Mouse (Mus musculus) embryonic facial prominence, embryonic 12.5 days (tissue): ENCODE measurements around the gene Kctd6. TPM values are rescaled to one million over a fixed set of nuclear protein-coding genes. Genes with fewer than 3 reads are reported as not detected.

Experiments
- ATAC-seq: fragments of 200-750 bp; cut with Nextera tagmentation; 2 replicates; pipeline ENCODE4 v1.8.0; 2017; ENCODE audit not compliant: insufficient number of reproducible peaks, insufficient read depth, low FRiP score, low TSS enrichment
- H3K27ac ChIP-seq: fragments of 300-500 bp; sonication (generic); 2 replicates; pipeline ENCODE4 v1.5.1; 2016; ENCODE audit warnings: mild to moderate bottlenecking
- H3K27me3 ChIP-seq: fragments of 300-500 bp; sonication (generic); 2 replicates; pipeline ENCODE4 v1.6.1; 2016; ENCODE audit warnings: mild to moderate bottlenecking, moderate library complexity
- H3K36me3 ChIP-seq: fragments of 300-500 bp; sonication (generic); 2 replicates; pipeline ENCODE4 v1.6.1; 2016; ENCODE audit warnings: mild to moderate bottlenecking
- H3K4me1 ChIP-seq: fragments of 300-500 bp; sonication (generic); 2 replicates; pipeline ENCODE4 v1.6.1; 2016
- H3K4me2 ChIP-seq: fragments of 300-500 bp; sonication (generic); replicated peaks from 2 replicates; pipeline ENCODE4 v1.6.1; 2016; ENCODE audit warnings: mild to moderate bottlenecking, moderate library complexity
- H3K4me3 ChIP-seq: fragments of 300-500 bp; sonication (generic); 2 replicates; pipeline ENCODE4 v1.5.1; 2016; ENCODE audit warnings: mild to moderate bottlenecking
- H3K9ac ChIP-seq: fragments of 300-500 bp; sonication (generic); 2 replicates; pipeline ENCODE4 v1.6.1; 2016; ENCODE audit warnings: mild to moderate bottlenecking, moderate library complexity
- H3K9me3 ChIP-seq: fragments of 300-500 bp; sonication (generic); 2 replicates; pipeline ENCODE4 v1.6.1; 2016; ENCODE audit warnings: mild to moderate bottlenecking, moderate library complexity
- WGBS: fragments of 180-500 bp; shearing (Covaris S2); methylation state at CpG from one replicate; pipeline ENCODE4 v1.1.7; 2016; 5-methylcytosine and 5-hydroxymethylcytosine counted together
- polyA plus RNA-seq: library from polyadenylated mRNA; unstranded; fragments of >200 nt; fragmentation: Nextera tagmentation; extraction: Ambion mirVana; gene quantifications from 2 replicates; pipeline ENCODE4 v1.2.1, GENCODE M21; 2016

The Kctd6 gene
- polyA plus RNA-seq, 1 experiment from 2014 or later: 14.0 TPM

DNA sequence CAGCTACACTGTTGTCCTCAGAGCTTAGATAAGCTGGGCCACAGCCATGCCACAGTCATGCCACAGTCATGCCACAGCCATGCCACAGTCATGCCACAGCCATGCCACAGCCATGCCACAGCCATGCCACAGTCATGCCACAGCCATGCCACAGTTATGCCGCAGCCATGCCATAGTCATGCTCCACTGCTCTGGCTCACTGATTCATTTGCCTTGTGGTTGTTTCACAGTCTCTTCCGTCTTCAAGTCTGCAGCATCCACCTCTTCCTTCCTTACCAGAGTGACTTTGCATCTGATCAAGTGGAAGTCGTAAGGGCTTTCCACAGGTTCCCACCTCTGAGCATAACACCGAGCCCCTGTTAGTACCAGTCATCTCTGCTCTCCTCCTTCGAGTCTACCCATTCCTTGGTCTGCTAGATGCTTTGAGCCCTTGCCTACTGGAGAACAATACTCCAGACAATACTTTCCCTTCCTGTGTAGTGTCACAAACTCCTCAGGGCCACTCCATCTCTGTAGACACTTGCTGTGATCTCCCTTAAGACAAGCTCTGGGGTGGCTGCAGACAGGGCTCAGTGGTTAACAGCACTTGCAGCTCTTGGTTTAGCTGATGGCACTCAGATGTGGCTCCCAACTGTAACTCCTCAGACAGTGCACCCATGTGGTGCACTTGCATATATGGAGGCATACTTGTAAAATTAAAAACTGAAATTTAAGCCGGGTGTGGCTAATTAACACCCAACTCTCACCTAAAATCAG, 18.4 kb downstream of the Kctd6 start:
- WGBS: 84% methylated on average over 6 of the region's 6 CpGs

DNA sequence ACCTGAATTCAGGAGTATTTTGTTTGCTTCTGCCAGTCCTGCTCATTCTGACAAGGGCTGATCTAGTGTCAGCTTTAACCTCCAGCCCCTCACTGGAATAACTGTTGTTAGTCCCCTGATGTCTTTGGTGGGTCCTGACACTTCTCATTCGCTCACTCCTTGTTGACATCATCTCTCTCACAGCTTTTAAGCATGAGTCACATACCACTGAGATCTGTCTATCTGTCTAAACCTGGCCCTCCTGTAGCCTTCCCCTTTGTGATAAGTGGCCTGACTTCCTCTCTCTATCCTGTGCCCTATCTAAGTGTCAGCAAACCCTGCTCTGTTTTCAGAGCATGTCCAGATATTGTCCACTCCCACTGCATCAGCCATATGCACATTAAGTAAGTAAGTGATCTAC, 19.3 kb downstream of the Kctd6 start:
- H3K27me3 ChIP-seq: no peaks in the 10 kb centered on the region
- H3K9me3 ChIP-seq: no peaks in the 10 kb centered on the region
- H3K9ac ChIP-seq: no peak overlapping the region
- WGBS: 67% methylated on average over 1 of the region's 1 CpGs
- H3K4me3 ChIP-seq: no peak overlapping the region
- no peaks in the 10 kb centered on the region for H3K36me3 ChIP-seq
- H3K27ac ChIP-seq: no peak overlapping the region
- H3K4me2 ChIP-seq: no peak overlapping the region
- ATAC-seq: no peak
- H3K4me1 ChIP-seq: no peaks in the 10 kb centered on the region

More for the DNA sequence above, 18.4 kb downstream of the Kctd6 start:
- H3K9me3 ChIP-seq: no peaks in the 10 kb centered on the region
- no peaks in the 10 kb centered on the region for H3K36me3 ChIP-seq
- no peak overlapping the region for H3K9ac ChIP-seq
- H3K27ac ChIP-seq: no peak overlapping the region
- H3K27me3 ChIP-seq: no peaks in the 10 kb centered on the region
- H3K4me3 ChIP-seq: no peak overlapping the region
- ATAC-seq: no peak
- no peaks in the 10 kb centered on the region for H3K4me1 ChIP-seq
- H3K4me2 ChIP-seq: no peak overlapping the region

- no peak overlapping the region for H3K4me2 ChIP-seq
- no peaks in the 10 kb centered on the region for H3K27me3 ChIP-seq
- no peaks in the 10 kb centered on the region for H3K36me3 ChIP-seq
- no peak overlapping the region for H3K27ac ChIP-seq
- no peak for ATAC-seq
- no peak overlapping the region for H3K9ac ChIP-seq
- no peaks in the 10 kb centered on the region for H3K9me3 ChIP-seq
- no peak overlapping the region for H3K4me3 ChIP-seq
- no peaks in the 10 kb centered on the region for H3K4me1 ChIP-seq
Measured at GRCm38 (mm10) chr14:8241816-8242215, 27.9 kb downstream of the Kctd6 start.

DNA sequence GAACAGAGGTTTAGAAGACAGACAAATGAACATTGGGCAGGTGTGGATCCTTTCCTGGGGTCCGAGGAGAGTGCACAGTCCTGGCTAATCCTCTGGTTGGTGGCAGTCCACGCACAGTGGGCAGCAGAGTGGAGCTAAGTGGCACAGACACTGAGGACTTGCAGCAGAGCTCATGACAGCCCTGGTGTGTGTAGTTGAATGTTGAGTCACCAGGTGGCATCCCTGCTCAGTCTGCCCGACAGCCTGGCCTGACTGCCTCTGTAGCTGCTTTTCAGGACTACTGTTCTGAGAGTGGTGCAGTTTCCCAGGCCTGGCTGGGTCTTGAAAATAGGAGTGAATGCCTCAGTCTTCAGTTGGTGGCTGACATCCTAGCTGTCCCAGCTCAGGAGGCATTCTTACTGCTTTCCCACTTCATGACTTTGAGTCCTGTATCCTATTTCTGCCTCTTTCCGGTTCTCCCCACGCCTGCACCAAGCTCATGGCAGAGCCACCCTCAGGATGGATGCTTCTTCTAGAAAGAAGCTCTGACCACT, 28.5 kb downstream of the Kctd6 start:
- peak; percentile 41; the same call in 1 of the 2 replicates for ATAC-seq
- H3K36me3 ChIP-seq: no peaks in the 10 kb centered on the region
- no peaks in the 10 kb centered on the region for H3K9me3 ChIP-seq
- no peak overlapping the region for H3K27ac ChIP-seq
- H3K4me2 ChIP-seq: no peak overlapping the region
- no peaks in the 10 kb centered on the region for H3K4me1 ChIP-seq
- no peaks in the 10 kb centered on the region for H3K27me3 ChIP-seq
- 53% methylated on average over 5 of the region's 5 CpGs for WGBS
- H3K9ac ChIP-seq: no peak overlapping the region
- H3K4me3 ChIP-seq: no peak overlapping the region

DNA sequence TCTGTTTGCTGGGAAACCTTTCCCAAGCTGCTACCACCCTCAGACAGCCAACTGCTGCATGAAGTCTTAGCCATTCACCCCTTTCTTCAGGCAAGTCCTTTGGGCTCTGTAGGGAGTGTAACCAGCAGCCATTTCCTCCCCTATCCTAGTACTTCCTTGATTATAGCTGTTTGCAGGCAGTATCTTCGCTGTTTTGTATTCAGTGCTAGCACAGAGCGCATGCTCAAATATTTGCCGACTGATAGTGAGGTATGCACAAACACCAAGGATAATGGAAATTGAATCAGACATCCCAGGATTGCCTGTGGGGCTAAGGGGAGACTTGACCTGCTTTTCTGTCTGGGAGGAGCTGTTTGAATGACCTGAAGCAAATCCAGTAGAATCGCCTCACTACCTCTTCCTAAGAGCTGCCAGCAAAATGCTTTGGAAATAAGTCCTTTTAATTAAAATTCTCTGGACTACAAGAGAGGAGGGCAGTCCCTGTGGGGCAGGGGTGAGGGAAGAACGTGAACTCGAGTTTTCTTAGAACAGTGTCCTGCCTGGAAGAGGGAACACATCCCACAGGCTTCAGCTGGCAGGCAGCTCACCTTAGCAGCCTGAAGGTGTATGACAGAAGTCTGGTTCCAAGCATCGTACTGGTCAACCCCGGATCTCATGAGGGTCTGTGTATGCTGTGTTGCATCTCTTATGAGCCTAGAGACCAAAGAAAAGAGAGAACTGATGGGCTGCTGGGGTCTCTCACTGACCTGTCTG, 29.4 kb downstream of the Kctd6 start:
- H3K27ac ChIP-seq: no peak overlapping the region
- H3K9me3 ChIP-seq: no peaks in the 10 kb centered on the region
- no peaks in the 10 kb centered on the region for H3K4me1 ChIP-seq
- H3K36me3 ChIP-seq: no peaks in the 10 kb centered on the region
- no peak overlapping the region for H3K4me2 ChIP-seq
- ATAC-seq: no peak
- 65% methylated on average over 8 of the region's 8 CpGs for WGBS
- no peak overlapping the region for H3K4me3 ChIP-seq
- H3K9ac ChIP-seq: no peak overlapping the region
- H3K27me3 ChIP-seq: no peaks in the 10 kb centered on the region

GRCm38 (mm10) chr14:8244211-8244611, 30.3 kb downstream of the Kctd6 start:
- WGBS: 79% methylated on average over 5 of the region's 5 CpGs
- H3K4me2 ChIP-seq: no peak overlapping the region
- H3K9me3 ChIP-seq: no peaks in the 10 kb centered on the region
- H3K27ac ChIP-seq: no peak overlapping the region
- H3K4me3 ChIP-seq: no peak overlapping the region
- no peaks in the 10 kb centered on the region for H3K27me3 ChIP-seq
- H3K9ac ChIP-seq: no peak overlapping the region
- ATAC-seq: no peak
- no peaks in the 10 kb centered on the region for H3K4me1 ChIP-seq
- no peaks in the 10 kb centered on the region for H3K36me3 ChIP-seq

DNA sequence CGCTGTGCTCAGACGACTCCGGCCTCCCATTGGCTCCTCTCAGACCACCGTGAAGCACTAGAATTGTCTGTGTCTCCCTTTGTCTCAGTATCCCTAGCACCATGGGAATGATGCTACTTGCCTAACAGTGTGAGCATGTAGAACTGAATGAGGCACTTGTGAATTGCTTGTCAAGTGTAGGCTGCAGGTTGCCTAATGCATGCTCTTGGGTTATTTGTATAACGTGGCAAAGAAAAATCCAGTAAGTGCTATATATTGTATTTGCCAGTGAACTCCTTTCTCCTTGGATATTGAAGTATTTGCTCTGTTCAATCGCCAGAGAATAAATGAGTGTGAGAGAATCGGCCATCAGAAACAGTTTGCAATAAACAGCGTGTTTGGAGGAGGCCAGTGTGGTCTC, 32.9 kb downstream of the Kctd6 start:
- no peak for ATAC-seq
- no peaks in the 10 kb centered on the region for H3K36me3 ChIP-seq
- WGBS: 76% methylated on average over 8 of the region's 8 CpGs
- no peak overlapping the region for H3K9ac ChIP-seq
- no peaks in the 10 kb centered on the region for H3K4me1 ChIP-seq
- no peaks in the 10 kb centered on the region for H3K9me3 ChIP-seq
- no peaks in the 10 kb centered on the region for H3K27me3 ChIP-seq
- H3K4me3 ChIP-seq: no peak overlapping the region
- no peak overlapping the region for H3K4me2 ChIP-seq
- no peak overlapping the region for H3K27ac ChIP-seq

- no peak for ATAC-seq
- H3K27me3 ChIP-seq: no peaks in the 10 kb centered on the region
- H3K36me3 ChIP-seq: no peaks in the 10 kb centered on the region
- no peak overlapping the region for H3K4me2 ChIP-seq
- H3K9me3 ChIP-seq: no peaks in the 10 kb centered on the region
- no peaks in the 10 kb centered on the region for H3K4me1 ChIP-seq
- 87% methylated on average over 1 of the region's 1 CpGs for WGBS
- no peak overlapping the region for H3K4me3 ChIP-seq
- H3K27ac ChIP-seq: no peak overlapping the region
- H3K9ac ChIP-seq: no peak overlapping the region
Measured at GRCm38 (mm10) chr14:8249206-8249605, 35.3 kb downstream of the Kctd6 start.

GRCm38 (mm10) chr14:8250141-8250871, 36.4 kb downstream of the Kctd6 start:
- H3K9ac ChIP-seq: no peak overlapping the region
- ATAC-seq: no peak
- WGBS: 80% methylated on average over 9 of the region's 9 CpGs
- no peaks in the 10 kb centered on the region for H3K9me3 ChIP-seq
- no peaks in the 10 kb centered on the region for H3K27me3 ChIP-seq
- no peak overlapping the region for H3K4me3 ChIP-seq
- no peak overlapping the region for H3K4me2 ChIP-seq
- H3K36me3 ChIP-seq: no peaks in the 10 kb centered on the region
- H3K27ac ChIP-seq: no peak overlapping the region
- H3K4me1 ChIP-seq: no peaks in the 10 kb centered on the region

DNA sequence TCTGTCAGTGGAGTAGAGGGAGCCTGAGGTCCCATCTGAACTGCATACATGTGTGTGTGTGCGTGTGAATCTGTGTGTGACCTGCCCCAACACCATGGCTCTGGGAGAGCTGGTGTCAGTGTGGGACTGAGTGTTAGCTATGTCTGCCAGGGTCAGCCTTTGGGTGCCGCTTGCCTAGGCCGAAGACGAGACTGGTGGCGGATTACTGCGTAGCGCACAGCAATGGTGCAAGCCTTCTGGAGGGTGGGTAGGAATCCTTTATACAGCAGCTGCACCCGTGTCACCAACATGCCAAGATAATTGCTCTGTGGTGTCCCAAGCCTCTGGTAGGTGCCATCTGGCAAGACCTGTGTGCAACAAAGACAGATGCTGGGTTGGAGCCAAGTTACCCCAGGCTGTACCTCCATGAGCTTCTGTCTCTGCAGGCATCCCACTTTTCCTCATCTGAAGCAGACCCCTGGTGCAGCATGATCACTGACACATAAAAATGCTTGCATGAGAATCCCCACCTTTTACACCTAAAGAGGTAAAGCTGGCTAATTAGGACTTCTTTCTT, 37.5 kb downstream of the Kctd6 start:
- Histone ChIP-seq H3K9me3 (no peaks in the 10 kb centered on the region), H3K27me3 (no peaks in the 10 kb centered on the region), H3K9ac (no peak overlapping the region), H3K27ac (no peak overlapping the region), H3K4me2 (no peak overlapping the region), H3K4me1 (no peaks in the 10 kb centered on the region), H3K4me3 (no peak overlapping the region), H3K36me3 (no peaks in the 10 kb centered on the region)
- WGBS: 93% methylated on average over 8 of the region's 8 CpGs
- ATAC-seq: no peak

- Histone ChIP-seq H3K27me3 (no peaks in the 10 kb centered on the region), H3K9me3 (no peaks in the 10 kb centered on the region), H3K27ac (no peak overlapping the region), H3K9ac (no peak overlapping the region), H3K4me3 (no peak overlapping the region), H3K4me1 (no peaks in the 10 kb centered on the region), H3K4me2 (no peak overlapping the region), H3K36me3 (no peaks in the 10 kb centered on the region)
- WGBS: 76% methylated on average over 7 of the region's 7 CpGs
- ATAC-seq: no peak
Measured at GRCm38 (mm10) chr14:8255076-8255729, 41.3 kb downstream of the Kctd6 start.
